Mouse (Mus musculus): ENCODE measurements at regions not wholly inside any gene's neighbourhood (a gene's known extent, or its start where the extent isn't known, plus 50 kb on each side); places are given as distances from the start of the nearest gene placed in this dataset.
A peak's percentile ranks its signal among the peaks of the same experiment; 100 is the strongest.

DNA sequence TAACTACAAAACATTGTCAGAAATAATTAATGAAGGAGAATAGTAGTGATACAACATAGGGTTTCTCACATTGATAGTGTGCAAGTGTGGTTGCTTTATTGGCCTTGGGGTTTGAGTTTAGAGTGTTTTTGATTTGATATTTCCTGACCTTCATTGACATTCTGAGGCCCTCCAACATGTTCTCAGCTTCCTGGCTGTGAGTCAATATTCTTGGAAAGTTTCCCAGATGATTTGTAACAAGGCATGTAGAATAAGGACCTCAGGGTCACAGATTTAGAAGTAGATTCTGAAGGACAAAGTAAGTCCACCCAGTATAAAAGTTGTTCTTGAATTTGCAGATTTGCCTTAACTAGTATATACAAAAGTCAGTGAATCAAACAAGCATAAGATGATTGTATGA is 969.7 kb upstream of the Pcdh9 start:
- Histone ChIP-seq H3K36me3 (ENCODE audit: control insufficient read depth, insufficient read depth, low read length) (no peaks in the 10 kb centered on the region), H3K4me3 (ENCODE audit: low read depth, low read length) (no peak overlapping the region), H3K27ac (ENCODE audit: low read depth, low read length) (no peak overlapping the region), H3K27me3 (ENCODE audit: control insufficient read depth, insufficient read depth, low read length) (no peaks in the 10 kb centered on the region), H3K9ac (replicated peaks; ENCODE audit: low read depth, low read length) (no peak overlapping the region), H3K4me1 (ENCODE audit: control insufficient read depth, insufficient read depth, low read length) (no peaks in the 10 kb centered on the region), H3K9me3 (ENCODE audit: control insufficient read depth, low read length) (no peaks in the 10 kb centered on the region), H3K4me2 (ENCODE audit: low read depth, low read length) (no peak overlapping the region)
- no peak for ATAC-seq (ENCODE audit: low read depth)

DNA sequence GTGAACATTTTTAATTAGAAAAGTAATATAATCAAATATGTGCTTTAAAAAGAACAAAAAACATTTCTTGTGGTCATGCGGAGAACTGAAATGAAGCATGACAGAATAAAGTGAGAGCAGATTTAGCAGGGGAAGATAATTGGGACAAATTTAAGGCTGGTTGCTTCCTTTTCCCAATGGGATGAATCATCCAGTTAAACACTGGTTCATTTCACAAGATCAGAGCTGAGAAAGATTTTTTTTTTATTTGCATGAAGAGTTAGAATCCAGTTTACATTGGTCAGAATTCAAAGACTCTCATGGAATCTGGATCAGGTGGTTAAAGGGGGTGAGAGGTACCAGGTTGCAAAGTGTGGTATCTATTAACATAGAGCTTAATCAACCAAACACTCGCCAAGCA is 978.5 kb upstream of the Pcdh9 start:
- H3K4me3 ChIP-seq (ENCODE audit: low read depth, low read length), result no peak overlapping the region
- H3K4me2 ChIP-seq (ENCODE audit: low read depth, low read length), result no peak overlapping the region
- no peaks in the 10 kb centered on the region for H3K36me3 ChIP-seq (ENCODE audit: control insufficient read depth, insufficient read depth, low read length)
- no peaks in the 10 kb centered on the region for H3K4me1 ChIP-seq (ENCODE audit: control insufficient read depth, insufficient read depth, low read length)
- H3K27ac ChIP-seq (ENCODE audit: low read depth, low read length), result no peak overlapping the region
- WGBS, result 85% methylated on average over 2 of the region's 2 CpGs
- ATAC-seq (ENCODE audit: low read depth), result no peak
- no peaks in the 10 kb centered on the region for H3K9me3 ChIP-seq (ENCODE audit: control insufficient read depth, low read length)
- no peak overlapping the region for H3K9ac ChIP-seq (replicated peaks; ENCODE audit: low read depth, low read length)
- H3K27me3 ChIP-seq (ENCODE audit: control insufficient read depth, insufficient read depth, low read length), result no peaks in the 10 kb centered on the region

DNA sequence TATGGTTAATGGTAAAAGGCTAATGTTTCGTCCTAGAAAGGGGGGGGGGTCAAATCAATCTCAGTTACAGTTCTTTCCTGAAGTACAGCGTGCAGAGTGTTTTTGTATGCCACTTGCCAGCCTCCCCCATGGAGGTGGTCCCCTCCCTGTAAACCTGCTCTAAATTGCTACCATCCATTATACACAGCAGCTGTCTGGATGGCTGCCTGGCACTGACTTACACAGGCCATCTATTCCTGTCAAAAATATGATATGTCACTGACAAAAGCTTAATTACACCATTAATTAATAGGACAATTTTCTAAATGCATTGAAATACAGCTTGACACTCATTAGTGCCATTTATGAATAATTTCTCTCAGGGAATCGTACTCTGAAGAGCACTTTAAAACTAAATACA is 995.0 kb upstream of the 4921530L21Rik start:
- ATAC-seq (ENCODE audit: low read depth), result peak; percentile 86
- Histone ChIP-seq H3K4me3 (ENCODE audit: low read depth, low read length) (no peak overlapping the region), H3K36me3 (ENCODE audit: control insufficient read depth, insufficient read depth, low read length) (no peaks in the 10 kb centered on the region), H3K9me3 (ENCODE audit: control insufficient read depth, low read length) (no peaks in the 10 kb centered on the region), H3K27me3 (ENCODE audit: control insufficient read depth, insufficient read depth, low read length) (no peaks in the 10 kb centered on the region), H3K27ac (ENCODE audit: low read depth, low read length) (no peak overlapping the region), H3K9ac (replicated peaks; ENCODE audit: low read depth, low read length) (no peak overlapping the region), H3K4me2 (ENCODE audit: low read depth, low read length) (no peak overlapping the region), H3K4me1 (ENCODE audit: control insufficient read depth, insufficient read depth, low read length) (no peaks in the 10 kb centered on the region)
- 43% methylated on average over 3 of the region's 3 CpGs for WGBS

DNA sequence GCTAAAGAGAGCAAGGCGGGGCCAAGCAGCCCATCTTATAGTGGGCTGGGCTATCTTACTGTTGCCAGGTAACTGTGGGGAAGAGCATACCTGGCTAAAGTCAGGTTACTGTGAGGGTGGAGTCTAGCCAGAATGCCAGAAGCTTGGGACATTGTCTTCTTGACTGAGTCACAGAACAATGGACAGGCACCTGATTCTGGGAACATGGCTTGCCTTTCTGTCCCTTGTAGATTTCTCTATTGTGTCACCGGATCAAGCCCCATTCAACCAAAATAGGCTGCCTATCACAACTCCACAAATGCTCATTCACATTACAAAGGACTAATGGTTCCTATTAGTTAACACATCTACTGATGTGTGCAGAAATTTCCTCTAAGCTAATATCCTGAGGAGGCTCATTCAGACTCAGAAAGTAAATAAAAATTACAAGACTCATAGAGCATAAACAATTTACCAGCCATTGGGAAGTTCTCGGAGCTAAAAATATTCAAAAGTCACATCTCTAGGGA is 985.7 kb upstream of the 4921530L21Rik start:
- ATAC-seq (ENCODE audit: low read depth), result no peak
- H3K4me2 ChIP-seq (ENCODE audit: low read depth, low read length), result no peak overlapping the region

DNA sequence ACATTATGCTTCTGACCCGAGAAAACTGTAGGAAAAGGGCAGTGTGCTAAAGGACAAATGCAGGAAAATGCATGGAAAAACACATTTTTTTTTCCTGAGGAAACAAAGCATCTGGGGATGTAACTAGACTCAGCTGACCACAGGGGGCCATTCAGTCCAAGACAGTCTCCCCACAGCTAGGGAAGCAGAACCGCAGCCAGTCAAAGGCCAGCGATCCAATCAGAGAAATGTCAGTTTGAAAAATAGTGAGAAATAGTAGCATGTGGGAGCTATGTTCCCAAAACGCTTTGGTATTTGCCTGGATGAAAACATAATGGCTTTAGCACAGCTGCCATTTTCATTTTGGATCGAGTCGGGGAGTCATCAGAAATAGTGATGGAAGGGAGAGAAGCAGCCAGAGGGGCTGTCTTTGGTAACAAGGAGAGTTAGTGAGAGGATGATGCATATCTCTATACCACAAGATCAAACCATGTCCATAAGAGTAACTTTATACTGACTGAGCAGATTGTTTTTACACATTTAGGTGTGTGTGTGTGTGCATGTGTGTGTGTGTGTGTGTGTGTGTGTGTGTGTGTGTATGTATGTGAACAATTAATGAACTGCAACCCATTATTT is 982.3 kb upstream of the 4921530L21Rik start:
- ATAC-seq (ENCODE audit: low read depth), result peak; percentile 49

More for the DNA sequence above, 985.7 kb upstream of the 4921530L21Rik start:
- WGBS, result 74% methylated on average over 3 of the region's 3 CpGs
- Histone ChIP-seq H3K4me3 (ENCODE audit: low read depth, low read length) (no peak overlapping the region), H3K9ac (replicated peaks; ENCODE audit: low read depth, low read length) (no peak overlapping the region), H3K27ac (ENCODE audit: low read depth, low read length) (no peak overlapping the region), H3K4me1 (ENCODE audit: control insufficient read depth, insufficient read depth, low read length) (no peaks in the 10 kb centered on the region), H3K9me3 (ENCODE audit: control insufficient read depth, low read length) (no peaks in the 10 kb centered on the region), H3K36me3 (ENCODE audit: control insufficient read depth, insufficient read depth, low read length) (no peaks in the 10 kb centered on the region), H3K27me3 (ENCODE audit: control insufficient read depth, insufficient read depth, low read length) (no peaks in the 10 kb centered on the region)

DNA sequence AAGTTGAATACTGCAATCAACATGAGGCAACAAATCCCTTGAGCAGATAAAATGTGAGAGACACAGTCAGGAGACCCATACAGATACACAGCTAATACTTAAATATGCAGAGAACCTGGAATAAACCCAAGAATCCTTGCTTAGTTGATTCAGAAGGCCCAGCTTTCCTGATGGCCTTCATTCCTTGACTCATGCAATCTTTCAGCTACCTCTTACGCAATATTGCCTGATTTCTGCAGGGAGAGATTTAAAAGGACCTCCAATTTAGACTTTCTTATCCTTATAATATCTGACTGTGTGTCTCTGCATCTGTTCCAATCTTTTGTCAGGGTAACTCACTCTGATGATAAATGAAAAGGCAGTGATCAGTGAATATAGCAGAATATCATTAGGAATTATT is 968.7 kb upstream of the 4921530L21Rik start:
- Histone ChIP-seq H3K9me3 (ENCODE audit: control insufficient read depth, low read length) (no peaks in the 10 kb centered on the region), H3K4me2 (ENCODE audit: low read depth, low read length) (no peak overlapping the region), H3K4me1 (ENCODE audit: control insufficient read depth, insufficient read depth, low read length) (no peaks in the 10 kb centered on the region), H3K27ac (ENCODE audit: low read depth, low read length) (no peak overlapping the region), H3K4me3 (ENCODE audit: low read depth, low read length) (no peak overlapping the region), H3K9ac (replicated peaks; ENCODE audit: low read depth, low read length) (no peak overlapping the region), H3K36me3 (ENCODE audit: control insufficient read depth, insufficient read depth, low read length) (no peaks in the 10 kb centered on the region), H3K27me3 (ENCODE audit: control insufficient read depth, insufficient read depth, low read length) (no peaks in the 10 kb centered on the region)
- ATAC-seq (ENCODE audit: low read depth), result no peak
- WGBS, result 82% methylated on average over 1 of the region's 1 CpGs

More for the DNA sequence above, 982.3 kb upstream of the 4921530L21Rik start:
- Histone ChIP-seq H3K4me1 (ENCODE audit: control insufficient read depth, insufficient read depth, low read length) (no peaks in the 10 kb centered on the region), H3K9ac (replicated peaks; ENCODE audit: low read depth, low read length) (no peak overlapping the region), H3K27ac (ENCODE audit: low read depth, low read length) (no peak overlapping the region), H3K36me3 (ENCODE audit: control insufficient read depth, insufficient read depth, low read length) (no peaks in the 10 kb centered on the region), H3K9me3 (ENCODE audit: control insufficient read depth, low read length) (no peaks in the 10 kb centered on the region), H3K27me3 (ENCODE audit: control insufficient read depth, insufficient read depth, low read length) (no peaks in the 10 kb centered on the region), H3K4me3 (ENCODE audit: low read depth, low read length) (no peak overlapping the region), H3K4me2 (ENCODE audit: low read depth, low read length) (no peak overlapping the region)
- 38% methylated on average over 6 of the region's 6 CpGs for WGBS

DNA sequence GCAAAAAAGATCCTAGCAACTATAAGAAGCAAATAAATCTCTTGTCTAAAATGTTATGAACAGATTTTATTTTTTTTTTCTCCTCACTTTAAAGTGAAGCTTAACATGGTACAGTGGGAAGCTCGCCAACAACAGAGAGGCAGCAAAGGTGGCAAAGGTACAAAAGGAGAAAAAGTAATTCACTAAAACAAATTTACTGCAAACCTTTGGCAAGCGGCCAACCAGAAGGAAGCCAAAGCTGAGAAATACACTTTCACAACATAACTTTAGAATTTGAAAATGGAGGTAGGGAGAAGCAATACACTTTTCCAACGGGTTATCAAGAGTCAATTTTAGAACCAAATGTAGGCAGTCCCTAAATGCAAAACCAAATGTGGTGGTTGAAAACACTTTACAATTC is 939.6 kb upstream of the 4921530L21Rik start:
- no peak overlapping the region for H3K4me2 ChIP-seq (ENCODE audit: low read depth, low read length)
- no peak overlapping the region for H3K27ac ChIP-seq (ENCODE audit: low read depth, low read length)
- H3K27me3 ChIP-seq (ENCODE audit: control insufficient read depth, insufficient read depth, low read length), result no peaks in the 10 kb centered on the region
- H3K4me3 ChIP-seq (ENCODE audit: low read depth, low read length), result no peak overlapping the region
- ATAC-seq (ENCODE audit: low read depth), result no peak
- no peaks in the 10 kb centered on the region for H3K4me1 ChIP-seq (ENCODE audit: control insufficient read depth, insufficient read depth, low read length)
- WGBS, result 83% methylated on average over 3 of the region's 3 CpGs
- no peak overlapping the region for H3K9ac ChIP-seq (replicated peaks; ENCODE audit: low read depth, low read length)
- H3K9me3 ChIP-seq (ENCODE audit: control insufficient read depth, low read length), result no peaks in the 10 kb centered on the region
- no peaks in the 10 kb centered on the region for H3K36me3 ChIP-seq (ENCODE audit: control insufficient read depth, insufficient read depth, low read length)
